Mouse (Mus musculus) heart, embryonic 14.5 days (tissue): ENCODE measurements around the gene Ccdc141. TPM values are rescaled to one million over a fixed set of nuclear protein-coding genes. Genes with fewer than 3 reads are reported as not detected.

Source experiments
- ATAC-seq: fragments of 200-750 bp; cut with Nextera tagmentation; 2 replicates; pipeline ENCODE4 v1.8.0; 2017; ENCODE audit warnings: low read depth, moderate TSS enrichment; ENCODE audit not compliant: insufficient number of reproducible peaks, insufficient read depth, low FRiP score
- H3K27ac ChIP-seq, 2 experiments: fragments of 200-500 bp in 1 of 2; fragments of 300-500 bp in 1 of 2; sonication (generic) in 1 of 2; replicated peaks in 1 of 2; 2 replicates each; pipeline ENCODE4 v1.5.1; 2012 to 2014; ENCODE audit warnings: low read depth in 2 of 2, low read length in 2 of 2, control low read depth in 1 of 2, mild to moderate bottlenecking in 1 of 2, mixed read lengths in 1 of 2; ENCODE audit not compliant: control insufficient read depth in 1 of 2, insufficient read depth in 1 of 2
- H3K27me3 ChIP-seq: fragments of 300-500 bp; sonication (generic); 2 replicates; pipeline ENCODE4 v1.6.1; 2014; ENCODE audit warnings: mild to moderate bottlenecking, low read length, control low read depth; ENCODE audit not compliant: control insufficient read depth, insufficient read depth
- H3K36me3 ChIP-seq: fragments of 300-500 bp; sonication (generic); 2 replicates; pipeline ENCODE4 v1.6.1; 2014; ENCODE audit warnings: mild to moderate bottlenecking, control low read depth, low read length, mixed read lengths; ENCODE audit not compliant: control insufficient read depth, insufficient read depth
- H3K4me1 ChIP-seq, 2 experiments: fragments of 200-500 bp in 1 of 2; fragments of 300-500 bp in 1 of 2; sonication (generic) in 1 of 2; 2 replicates each; pipeline ENCODE4 v1.6.1; 2012 to 2014; ENCODE audit warnings: low read length in 2 of 2, control low read depth in 1 of 2, mixed read lengths in 1 of 2; ENCODE audit not compliant: control insufficient read depth in 2 of 2, insufficient read depth in 2 of 2
- H3K4me2 ChIP-seq: fragments of 300-500 bp; sonication (generic); 2 replicates; pipeline ENCODE4 v1.6.1; 2014; ENCODE audit warnings: mild to moderate bottlenecking, low read length
- H3K4me3 ChIP-seq, 2 experiments: fragments of 200-500 bp in 1 of 2; fragments of 300-500 bp in 1 of 2; sonication (generic) in 1 of 2; 2 replicates each; pipeline ENCODE4 v1.5.1; 2012 to 2014; ENCODE audit warnings: low read length in 2 of 2, mild to moderate bottlenecking in 2 of 2, control low read depth in 1 of 2, low read depth in 1 of 2, moderate library complexity in 1 of 2; ENCODE audit not compliant: control insufficient read depth in 1 of 2, insufficient read depth in 1 of 2
- H3K9ac ChIP-seq: fragments of 300-500 bp; sonication (generic); 2 replicates; pipeline ENCODE4 v1.6.1; 2014; ENCODE audit warnings: mild to moderate bottlenecking, low read length
- H3K9me3 ChIP-seq: fragments of 300-500 bp; sonication (generic); 2 replicates; pipeline ENCODE4 v1.6.1; 2016; ENCODE audit warnings: low read length, control low read depth; ENCODE audit not compliant: control insufficient read depth
- WGBS: fragments of 180-500 bp; shearing (Covaris S2); extraction: QIAGEN DNeasy Blood & Tissue Kit; methylation state at CpG from one replicate; pipeline ENCODE4 v1.1.7; 2014; 5-methylcytosine and 5-hydroxymethylcytosine counted together
- polyA plus RNA-seq: library from polyadenylated mRNA; unstranded; fragments of >200 nt; fragmentation: Nextera tagmentation; extraction: Ambion mirVana; gene quantifications from 2 replicates; pipeline ENCODE4 v1.2.1, GENCODE M21; 2014

Gene Ccdc141
- polyA plus RNA-seq, 1 experiment from 2014 or later = 213 TPM

DNA sequence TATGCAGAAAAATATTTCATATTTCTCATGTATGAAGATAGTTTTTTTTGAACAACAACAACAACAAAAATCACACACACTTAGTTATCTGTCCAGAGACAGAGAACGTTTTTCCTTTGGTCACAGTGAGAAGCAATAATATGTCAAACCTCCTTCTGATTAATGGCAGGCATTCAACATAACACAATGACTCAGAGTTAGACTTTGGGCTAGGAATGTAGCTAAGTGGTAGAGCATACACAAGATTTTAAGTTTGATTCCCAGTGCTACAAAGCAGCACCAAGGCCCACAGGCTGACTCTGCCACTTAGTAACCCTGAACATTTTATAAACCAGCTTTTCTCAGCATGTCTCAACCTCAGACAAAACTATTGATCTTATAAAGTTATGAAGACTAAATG lies 35.5 kb downstream of the Ccdc141 start:
- ATAC-seq = no peak
- Histone ChIP-seq H3K36me3 (peaks cover 36% of the 10 kb centered on the region), H3K9ac (no peak overlapping the region), H3K9me3 (no peaks in the 10 kb centered on the region), H3K4me1 (peaks cover 2 to 39% of the 10 kb centered on the region in 2 experiments; a peak in 3 of 4 replicates), H3K27ac (no peak overlapping the region), H3K4me3 (no peak overlapping the region), H3K4me2 (no peak overlapping the region), H3K27me3 (no peaks in the 10 kb centered on the region)
- WGBS = 19% methylated on average over 1 of the region's 1 CpGs

DNA sequence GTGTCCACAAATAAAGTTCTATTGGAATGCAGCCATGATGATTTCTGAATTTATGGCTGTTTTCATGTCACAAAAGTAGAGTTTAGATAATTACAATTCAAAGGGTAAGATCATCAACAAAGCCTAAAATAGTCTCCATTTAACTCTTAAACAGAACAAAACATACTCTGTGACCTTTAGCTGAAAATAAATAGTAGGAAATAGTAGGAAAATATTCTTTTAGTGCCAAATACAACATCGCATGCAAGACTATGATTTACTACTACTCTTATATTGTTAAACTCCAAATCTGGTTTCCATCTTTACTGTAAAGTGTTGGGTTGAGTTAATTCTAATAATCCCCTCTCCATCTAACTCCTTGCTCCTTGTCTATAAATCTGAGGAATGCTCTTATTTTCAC lies 37.0 kb downstream of the Ccdc141 start:
- WGBS = 95% methylated on average over 1 of the region's 1 CpGs
- Histone ChIP-seq H3K27ac (no peak overlapping the region), H3K9ac (no peak overlapping the region), H3K36me3 (peaks cover 33% of the 10 kb centered on the region), H3K4me1 (peaks cover 2 to 37% of the 10 kb centered on the region in 2 experiments; a peak in 3 of 4 replicates), H3K4me2 (no peak overlapping the region), H3K9me3 (no peaks in the 10 kb centered on the region), H3K27me3 (no peaks in the 10 kb centered on the region), H3K4me3 (no peak overlapping the region)
- ATAC-seq = no peak

DNA sequence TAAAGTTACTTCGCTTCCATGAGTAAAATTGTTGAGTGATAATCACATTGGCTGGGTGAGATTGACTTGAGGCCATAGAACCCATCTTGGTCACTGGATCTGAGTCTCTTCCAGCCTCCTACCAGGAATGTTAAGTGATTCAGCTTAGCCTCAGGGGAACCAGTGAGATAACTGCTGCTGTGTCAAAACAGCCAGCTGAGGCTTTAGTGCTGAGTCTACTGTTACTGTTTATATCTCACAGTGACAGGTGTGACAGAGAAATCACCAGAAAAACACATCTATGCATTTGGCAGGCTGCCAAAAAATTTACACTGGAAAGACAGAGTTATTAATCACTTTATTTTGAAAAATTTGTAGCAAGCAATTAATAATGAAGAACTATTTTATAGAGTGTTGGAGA lies 43.5 kb downstream of the Ccdc141 start:
- Histone ChIP-seq H3K36me3 (peaks cover 63% of the 10 kb centered on the region), H3K4me1 (peaks cover 2 to 37% of the 10 kb centered on the region in 2 experiments; a peak in 3 of 4 replicates), H3K4me3 (no peak overlapping the region), H3K4me2 (0 out of 2 replicates have a peak overlapping the region, but pooled peaks have one; percentile 1), H3K9me3 (no peaks in the 10 kb centered on the region), H3K9ac (no peak overlapping the region), H3K27me3 (no peaks in the 10 kb centered on the region), H3K27ac (peak overlapping the region; percentile 18 to 78)
- peak; percentile 76 for ATAC-seq
- WGBS = 30% methylated on average over 1 of the region's 1 CpGs

DNA sequence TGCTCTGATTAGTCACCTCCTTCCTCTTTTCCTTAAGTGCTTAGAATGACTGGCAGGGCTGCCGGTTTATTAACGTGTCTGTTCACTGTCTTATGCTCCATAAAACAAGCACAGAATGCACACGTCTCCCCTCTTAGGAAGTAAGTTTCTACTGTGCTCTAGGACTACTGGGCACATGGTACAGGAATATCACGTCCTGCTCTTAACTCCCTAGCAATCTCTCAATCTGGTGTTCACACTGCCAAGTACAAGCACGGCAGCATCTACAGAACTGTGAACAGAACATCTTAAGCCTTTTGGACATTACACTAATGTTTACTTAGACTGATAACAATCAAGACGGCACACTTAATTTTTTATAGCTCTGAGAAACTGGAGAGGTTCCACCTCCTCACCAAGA lies 52.3 kb downstream of the Ccdc141 start:
- WGBS = 50% methylated on average over 6 of the region's 6 CpGs
- H3K9ac ChIP-seq = no peak overlapping the region
- no peaks in the 10 kb centered on the region for H3K27me3 ChIP-seq
- H3K36me3 ChIP-seq = peaks cover 33% of the 10 kb centered on the region
- ATAC-seq = no peak
- peaks cover 4 to 15% of the 10 kb centered on the region in 2 experiments for H3K4me1 ChIP-seq
- no peak overlapping the region for H3K4me2 ChIP-seq
- no peak overlapping the region for H3K4me3 ChIP-seq
- H3K9me3 ChIP-seq = no peaks in the 10 kb centered on the region
- H3K27ac ChIP-seq = no peak overlapping the region

DNA sequence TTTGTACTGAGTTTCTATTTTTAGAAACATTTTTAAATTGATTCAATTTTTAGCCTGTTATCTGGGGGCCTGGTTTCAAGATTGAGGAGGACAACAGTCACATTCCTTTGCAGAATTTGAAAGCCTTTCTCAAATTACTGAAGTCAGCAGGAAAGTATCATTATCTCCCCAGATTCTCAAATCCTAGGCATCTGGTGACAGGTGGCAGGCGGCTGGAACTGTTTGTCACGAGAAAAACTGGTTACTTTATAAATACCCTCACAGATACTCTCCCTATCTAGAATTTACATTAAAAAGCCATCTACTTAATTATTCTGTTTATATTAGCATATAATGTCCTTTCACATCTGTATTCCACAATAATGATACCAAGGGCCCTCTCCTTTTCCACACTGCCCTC lies 56.1 kb downstream of the Ccdc141 start:
- no peak overlapping the region for H3K4me2 ChIP-seq
- no peak overlapping the region for H3K4me3 ChIP-seq
- H3K27me3 ChIP-seq = no peaks in the 10 kb centered on the region
- H3K4me1 ChIP-seq = peaks cover 7 to 24% of the 10 kb centered on the region in 2 experiments
- H3K9ac ChIP-seq = no peak overlapping the region
- H3K9me3 ChIP-seq = no peaks in the 10 kb centered on the region
- peaks cover 36% of the 10 kb centered on the region for H3K36me3 ChIP-seq
- ATAC-seq = no peak
- H3K27ac ChIP-seq = peak overlapping the region; percentile 41 to 80; a peak in 3 of 4 replicates
- WGBS = 24% methylated on average over 2 of the region's 2 CpGs

DNA sequence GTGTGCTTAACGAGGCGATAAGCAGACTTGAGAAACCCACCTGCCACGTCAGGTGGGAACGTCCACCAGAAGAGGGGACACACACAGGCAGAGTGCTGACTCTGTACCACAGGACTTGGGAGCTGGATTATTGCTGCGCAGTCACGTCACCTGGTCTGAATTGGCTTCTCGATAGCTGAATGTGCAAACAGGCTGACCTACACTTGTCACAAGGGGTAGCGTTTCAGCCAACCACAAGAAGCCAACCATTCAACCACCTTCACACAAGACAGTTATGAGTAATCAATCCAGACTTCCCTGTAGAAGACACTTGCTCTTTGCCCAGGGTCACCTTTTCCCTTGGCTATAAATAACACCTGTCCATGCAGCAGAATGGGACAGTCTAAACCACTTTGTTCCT lies 56.6 kb downstream of the Ccdc141 start:
- ATAC-seq = no peak
- H3K27me3 ChIP-seq = no peaks in the 10 kb centered on the region
- H3K9me3 ChIP-seq = no peaks in the 10 kb centered on the region
- peak overlapping the region; percentile 67 to 80 for H3K27ac ChIP-seq
- no peak overlapping the region for H3K4me3 ChIP-seq
- no peak overlapping the region for H3K9ac ChIP-seq
- 0 out of 2 replicates have a peak overlapping the region, but pooled peaks have one; percentile 16 for H3K4me2 ChIP-seq
- 48% methylated on average over 8 of the region's 8 CpGs for WGBS
- peaks cover 7 to 24% of the 10 kb centered on the region in 2 experiments for H3K4me1 ChIP-seq
- H3K36me3 ChIP-seq = peaks cover 38% of the 10 kb centered on the region

DNA sequence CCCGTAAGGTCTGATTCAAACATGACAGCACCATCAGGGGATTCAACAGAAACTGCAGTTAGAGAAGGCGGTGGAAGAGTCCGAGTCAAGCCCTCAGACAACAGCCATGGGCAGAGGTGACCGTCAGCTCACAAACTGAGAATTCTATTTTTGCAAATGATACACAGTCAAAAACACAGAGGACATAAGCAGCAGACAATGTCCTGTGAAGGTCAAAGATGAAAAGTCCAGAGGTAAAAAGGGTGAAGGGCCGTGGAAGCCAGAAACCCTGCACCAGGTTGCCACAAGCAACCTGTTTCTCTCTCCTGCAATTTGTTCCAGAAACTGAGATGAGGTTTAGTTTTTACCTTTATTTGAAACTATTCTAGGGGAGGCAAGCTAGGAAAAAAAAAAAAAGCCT lies 57.4 kb downstream of the Ccdc141 start:
- Histone ChIP-seq H3K9ac (no peak overlapping the region), H3K4me3 (no peak overlapping the region), H3K27ac (peak overlapping the region; percentile 65 to 73)

DNA sequence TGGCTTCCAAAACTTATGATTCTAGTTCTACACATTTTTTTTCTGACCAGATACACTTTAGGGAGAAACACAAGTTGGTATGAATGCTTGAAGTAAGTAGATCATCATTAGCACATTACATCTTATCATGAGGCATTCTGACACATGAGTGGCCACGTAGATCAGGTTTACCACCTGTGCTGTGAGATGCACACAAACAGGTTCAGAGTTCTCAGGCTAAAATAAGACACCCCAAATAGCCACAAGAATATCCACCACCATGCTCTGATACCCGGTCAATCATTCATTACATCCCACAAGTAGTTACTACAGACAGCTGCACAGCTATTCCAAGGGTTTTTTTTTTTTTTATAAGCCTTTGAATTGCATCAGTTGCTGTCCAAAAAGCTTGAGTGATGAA lies 59.3 kb downstream of the Ccdc141 start:
- H3K4me1 ChIP-seq = peaks cover 7 to 26% of the 10 kb centered on the region in 2 experiments
- H3K27me3 ChIP-seq = no peaks in the 10 kb centered on the region
- H3K4me3 ChIP-seq = no peak overlapping the region
- 80% methylated on average over 2 of the region's 2 CpGs for WGBS
- ATAC-seq = no peak
- no peaks in the 10 kb centered on the region for H3K9me3 ChIP-seq
- peaks cover 54% of the 10 kb centered on the region for H3K36me3 ChIP-seq
- no peak overlapping the region for H3K27ac ChIP-seq
- H3K9ac ChIP-seq = no peak overlapping the region
- H3K4me2 ChIP-seq = no peak overlapping the region

More for the DNA sequence above, 57.4 kb downstream of the Ccdc141 start:
- peaks cover 45% of the 10 kb centered on the region for H3K36me3 ChIP-seq
- H3K9me3 ChIP-seq = no peaks in the 10 kb centered on the region
- WGBS = 46% methylated on average over 5 of the region's 5 CpGs
- H3K4me1 ChIP-seq = peaks cover 7 to 24% of the 10 kb centered on the region in 2 experiments
- H3K27me3 ChIP-seq = no peaks in the 10 kb centered on the region
- ATAC-seq = no peak
- H3K4me2 ChIP-seq = no peak overlapping the region
